Mouse (Mus musculus) urinary bladder, postnatal 10 days (tissue): ENCODE measurements around the gene Depdc7.
A peak's percentile ranks its signal among the peaks of the same experiment; 100 is the strongest.

ENCODE experiments used
- DNase-seq: peaks from one replicate; pipeline ENCODE4 v3.0.0; 2022; ENCODE audit warnings: low spot score

Depdc7 gene

DNA sequence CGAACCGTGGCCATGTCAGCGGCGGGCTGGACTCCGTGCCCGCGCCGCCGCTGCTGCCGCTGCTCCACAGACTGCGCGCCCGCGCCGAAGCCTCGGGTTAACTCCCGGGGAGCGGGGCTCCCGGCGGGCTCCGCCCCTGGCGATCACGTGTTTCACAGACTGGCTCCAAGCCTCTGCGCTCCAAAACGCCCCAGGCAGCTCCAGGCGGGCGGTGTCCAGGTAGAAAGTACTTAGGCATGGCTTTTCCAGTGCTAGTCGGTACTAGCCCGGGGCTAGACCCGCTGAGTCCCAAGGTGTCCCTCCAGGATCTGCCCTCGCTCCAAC lies at the start of gene Depdc7:
Gene Depdc7, minus strand, starts transcription at position 138 of the 324 bp plus-strand sequence.
- peak; percentile 70 for DNase-seq

DNA sequence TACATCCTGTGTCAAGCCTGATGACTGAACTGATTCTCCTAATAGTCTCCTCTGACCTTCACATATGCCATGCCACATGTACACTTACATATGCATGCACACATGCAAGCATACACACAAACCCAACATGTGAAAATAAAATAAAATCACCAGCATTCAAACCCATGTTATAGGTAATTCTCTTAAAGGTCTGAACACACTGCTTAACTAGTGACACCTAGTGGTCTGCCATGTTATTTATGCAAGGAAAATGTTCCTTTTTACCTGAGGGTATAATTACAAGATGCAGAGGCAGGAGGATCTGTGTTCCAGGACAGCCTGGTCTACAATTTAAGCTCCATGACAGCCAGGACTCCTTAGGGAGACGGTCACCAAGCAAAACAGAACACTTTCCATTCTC lies 32.1 kb upstream of the Depdc7 start:
- DNase-seq: no peak

GRCm38 (mm10) chr2:104768697-104769096 lies 26.0 kb upstream of the Depdc7 start:
- no peak for DNase-seq

DNA sequence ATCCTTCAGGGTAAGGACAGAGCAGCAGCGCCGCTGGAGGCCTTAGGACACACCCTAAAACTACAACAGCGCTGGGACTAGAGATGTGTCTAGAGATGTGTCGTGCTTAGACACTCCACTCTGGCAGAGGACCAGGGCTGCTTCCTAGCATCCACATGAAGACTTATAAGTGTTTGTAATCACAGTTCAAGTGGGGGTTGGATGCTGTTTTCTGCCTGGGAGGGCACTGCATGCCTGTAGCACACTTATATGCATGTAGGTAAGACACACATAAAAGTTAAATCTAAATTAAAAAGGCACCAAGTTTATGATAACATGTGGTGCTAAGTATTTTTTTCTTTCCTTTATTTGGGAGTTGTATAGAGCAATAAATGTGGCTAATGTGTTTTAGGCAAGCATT lies 21.3 kb upstream of the Depdc7 start:
- no peak for DNase-seq

- no peak for DNase-seq
These were observed 20.5 kb upstream of the Depdc7 start for GRCm38 (mm10) chr2:104763134-104763703.

DNA sequence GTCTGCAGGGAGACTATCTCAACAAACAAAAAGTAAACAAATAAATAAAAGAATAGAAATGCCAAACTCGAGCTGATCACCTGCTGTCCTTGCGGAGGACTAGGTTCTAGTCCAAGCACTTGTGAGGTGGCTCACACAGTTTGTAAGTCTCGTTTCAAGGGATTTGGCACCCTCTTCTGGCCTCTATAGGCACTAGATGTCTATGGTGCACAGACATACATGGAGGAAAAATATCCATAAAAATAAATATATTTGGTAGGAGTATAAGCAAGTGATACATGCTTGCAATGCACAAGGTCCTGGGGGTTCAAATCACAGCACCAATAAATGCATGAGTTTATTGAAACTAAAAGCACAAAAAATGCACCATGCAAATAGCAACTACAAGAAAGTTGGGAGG lies 7.9 kb upstream of the Depdc7 start:
- DNase-seq: no peak

DNA sequence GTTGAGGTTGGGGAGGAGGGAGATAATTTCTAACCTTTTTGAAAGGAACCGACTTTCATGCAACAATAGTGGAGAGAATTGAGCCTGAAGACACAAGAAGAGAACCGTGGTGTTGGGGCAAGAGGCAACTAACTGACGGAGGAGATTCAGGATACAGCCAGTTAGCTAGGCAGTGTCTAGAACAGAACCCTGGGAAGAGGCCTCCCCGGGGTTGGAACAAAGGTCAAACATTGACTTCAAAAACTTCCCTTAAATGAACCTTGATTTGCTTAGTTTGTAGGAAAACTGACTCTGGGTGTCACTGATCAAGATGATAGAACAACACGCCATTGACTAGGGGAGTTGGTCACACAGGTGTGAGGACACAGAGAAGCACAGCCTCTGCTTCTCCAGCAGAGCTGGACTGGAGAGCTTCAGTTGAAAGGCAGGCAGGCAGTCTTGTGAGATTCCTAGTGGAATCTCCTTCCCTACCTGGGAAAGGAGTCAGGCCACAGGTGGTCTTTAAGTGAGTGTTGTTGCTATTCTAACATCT lies 6.0 kb upstream of the Depdc7 start:
- no peak for DNase-seq

DNA sequence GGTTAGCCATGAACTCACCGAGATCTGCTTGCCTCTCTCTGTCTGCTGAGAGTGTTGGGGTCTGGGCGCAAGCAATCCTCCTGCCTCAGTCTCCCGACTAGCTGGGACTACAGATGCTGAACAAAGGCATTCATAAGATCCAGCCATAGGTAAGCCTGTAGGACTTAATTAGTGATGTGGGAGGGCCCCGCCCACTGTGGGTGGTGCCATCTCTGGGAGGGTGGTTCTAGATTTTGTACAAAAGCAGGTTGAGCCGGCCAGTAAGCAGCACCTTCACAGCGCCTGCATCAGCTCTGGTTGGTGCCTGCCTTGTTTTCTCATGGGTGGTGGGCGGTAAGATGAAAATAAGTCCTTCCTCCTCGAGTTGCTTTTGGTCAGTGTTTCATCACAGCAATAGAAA lies 3.6 kb upstream of the Depdc7 start:
- DNase-seq: no peak

DNA sequence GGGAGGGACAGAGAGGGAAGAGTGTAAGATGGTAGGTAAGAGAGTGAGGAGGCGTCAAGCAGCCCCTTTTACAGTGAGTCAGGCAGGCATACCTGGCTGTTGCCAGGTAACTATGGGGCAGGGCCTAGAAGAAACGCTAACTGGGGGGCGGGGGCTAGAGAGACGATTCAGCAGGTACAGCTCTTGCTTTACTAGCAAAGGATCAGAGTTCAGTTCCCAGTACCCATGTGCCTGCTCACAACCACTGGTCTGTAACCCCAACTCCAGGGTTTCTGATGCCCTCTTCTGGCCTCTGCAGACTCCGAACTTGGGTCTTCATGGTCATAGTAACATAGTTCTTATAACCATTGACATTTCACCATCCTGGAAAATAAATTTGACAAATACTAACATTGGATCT lies 1.3 kb upstream of the Depdc7 start:
- no peak for DNase-seq

DNA sequence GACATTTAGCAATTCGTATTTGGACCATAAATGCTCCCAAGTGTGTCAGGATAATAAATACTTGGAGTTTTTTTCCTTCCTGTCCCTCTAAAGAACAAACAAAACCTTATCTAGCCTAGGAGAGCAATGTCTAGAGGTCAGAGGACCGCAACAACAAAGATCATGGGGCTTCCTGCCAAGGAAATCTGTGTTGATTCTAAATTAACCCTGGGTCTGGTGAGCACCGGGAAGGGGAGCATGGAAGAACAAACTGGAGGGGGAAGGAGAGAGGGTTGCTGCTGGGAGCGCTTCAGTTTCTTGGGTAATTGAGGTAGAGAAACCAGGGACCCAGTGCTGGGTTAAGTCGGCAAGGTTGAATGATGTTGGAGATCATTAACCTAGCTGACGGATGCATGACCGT lies 482 bp upstream of the Depdc7 start:
- no peak for DNase-seq

DNA sequence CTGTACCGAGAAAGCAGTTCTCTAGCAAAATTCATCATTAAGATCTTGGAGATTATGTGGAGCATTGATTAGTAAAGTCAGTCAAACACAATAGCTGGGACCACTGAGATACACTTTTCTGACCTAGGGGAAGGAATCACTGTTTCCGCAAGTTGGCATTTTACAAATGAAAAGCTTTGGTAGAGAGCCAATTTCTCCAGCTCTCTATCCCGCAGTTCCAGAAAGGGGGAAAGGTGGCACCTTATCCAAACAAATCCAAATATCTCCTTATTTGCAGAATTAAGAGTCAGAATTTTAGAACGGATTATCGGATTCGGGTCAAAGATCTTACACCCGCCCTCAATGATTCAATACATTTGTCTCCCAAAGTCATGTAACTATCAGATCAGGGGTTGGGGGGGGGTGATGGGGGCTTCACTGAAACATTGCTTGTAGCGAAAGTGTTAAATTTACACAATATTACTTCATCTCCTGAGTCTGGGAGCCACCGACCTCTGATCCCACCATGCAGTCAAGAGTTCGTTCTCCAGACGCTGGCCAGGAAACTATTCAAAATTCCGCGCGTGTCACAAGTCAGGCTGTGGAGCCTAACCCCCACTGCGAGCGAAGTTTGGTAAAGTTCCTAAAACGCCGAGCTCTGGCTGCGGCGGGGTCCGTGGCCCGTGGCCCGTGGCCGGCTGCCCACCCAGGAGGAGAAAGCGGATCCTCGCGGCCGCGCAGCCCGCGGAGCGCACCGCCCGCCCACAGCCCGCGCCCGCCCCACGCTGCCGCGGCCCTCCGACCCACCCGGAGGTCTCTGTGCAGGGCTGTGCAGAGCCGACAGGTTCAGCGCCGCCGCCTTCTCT lies 560 bp downstream of the Depdc7 start:
- no peak for DNase-seq

DNA sequence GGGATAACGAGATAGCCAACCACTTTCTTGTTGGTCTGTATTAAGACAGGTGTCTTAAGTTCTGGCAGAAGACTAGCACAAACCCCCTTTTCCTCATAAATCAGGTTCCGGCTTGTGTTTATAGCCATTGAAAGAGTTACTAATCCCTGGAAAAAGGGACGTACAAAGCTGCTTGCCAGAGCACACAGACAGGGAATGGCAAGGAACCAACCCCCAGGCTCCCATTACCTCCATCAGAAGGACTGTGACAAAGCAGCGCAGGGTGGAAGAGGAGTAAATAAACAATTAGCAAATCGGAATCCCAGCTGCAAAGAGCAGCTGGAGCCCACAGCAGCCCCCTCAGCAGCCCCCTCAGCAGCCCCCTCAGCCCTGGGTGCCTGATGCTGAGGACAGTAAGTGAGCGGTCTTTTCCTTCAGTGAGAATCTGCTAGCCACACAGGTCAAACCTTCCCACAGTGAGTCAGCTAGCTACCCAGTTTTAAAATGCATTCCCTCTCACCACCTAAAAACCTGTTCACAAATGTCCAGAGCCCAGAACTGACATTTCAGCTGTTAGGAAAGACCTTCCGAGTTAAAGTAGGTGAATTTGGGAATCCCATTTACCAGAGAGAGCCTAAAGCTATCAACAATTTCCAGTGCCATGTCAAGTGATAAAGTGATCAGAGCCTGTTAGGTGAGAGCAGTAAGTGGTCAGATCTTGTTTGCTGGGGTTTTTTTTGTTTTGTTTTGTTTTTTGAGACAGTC lies 1.5 kb downstream of the Depdc7 start:
- no peak for DNase-seq

GRCm38 (mm10) chr2:104740248-104740949 lies 2.3 kb downstream of the Depdc7 start:
- DNase-seq: no peak

GRCm38 (mm10) chr2:104739691-104740090 lies 3.0 kb downstream of the Depdc7 start:
- DNase-seq: no peak

DNA sequence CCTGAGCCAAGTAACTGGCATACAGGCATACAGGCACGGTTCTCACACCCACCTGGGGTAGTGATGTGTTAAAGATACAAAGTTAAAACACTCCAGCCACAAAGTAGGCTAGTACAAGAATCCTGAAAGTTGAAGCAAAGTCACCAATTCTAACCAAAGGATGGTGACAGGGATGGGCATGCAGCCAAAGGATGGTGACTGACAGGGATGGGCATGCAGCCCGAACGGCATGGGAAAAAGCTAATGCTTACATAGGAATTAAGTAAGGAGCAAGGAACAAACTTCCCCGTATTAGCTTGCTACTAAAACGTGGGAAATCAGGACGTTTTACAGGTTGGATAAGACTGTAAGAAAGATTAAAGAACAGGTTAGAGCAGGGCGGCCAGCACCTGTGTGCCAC lies 6.4 kb downstream of the Depdc7 start:
- no peak for DNase-seq

DNA sequence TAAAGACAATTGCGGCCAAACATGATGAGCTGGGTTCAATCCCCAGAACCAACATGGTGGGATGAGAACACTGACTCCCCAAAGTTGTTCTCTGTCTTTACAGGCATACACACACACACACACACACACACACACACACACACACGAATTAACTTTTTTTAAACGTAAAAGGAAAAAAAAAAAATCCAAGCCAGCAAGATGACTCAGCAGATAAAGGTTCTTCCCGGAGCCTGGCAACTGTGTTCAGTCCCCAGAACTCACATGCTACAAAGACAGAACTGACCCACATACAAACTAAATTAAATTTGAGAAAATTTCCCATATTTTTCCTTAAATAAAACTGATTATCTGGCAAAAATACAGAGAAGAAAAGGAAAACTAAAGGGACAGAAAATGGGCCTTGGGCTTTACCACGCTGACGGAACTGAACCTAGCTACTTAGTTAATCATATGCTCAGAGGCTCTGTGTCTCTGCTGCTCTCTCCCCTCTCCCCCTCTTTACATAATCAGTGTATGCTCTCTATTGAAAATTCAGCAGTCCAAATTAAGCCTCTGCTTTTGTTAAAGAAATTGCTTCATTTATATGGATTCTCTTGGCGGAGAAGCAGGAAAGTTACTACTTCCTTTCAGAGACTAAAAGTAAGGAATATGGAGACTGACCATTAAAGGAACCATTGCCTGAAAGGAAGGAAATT lies 10.0 kb downstream of the Depdc7 start:
- DNase-seq: no peak

DNA sequence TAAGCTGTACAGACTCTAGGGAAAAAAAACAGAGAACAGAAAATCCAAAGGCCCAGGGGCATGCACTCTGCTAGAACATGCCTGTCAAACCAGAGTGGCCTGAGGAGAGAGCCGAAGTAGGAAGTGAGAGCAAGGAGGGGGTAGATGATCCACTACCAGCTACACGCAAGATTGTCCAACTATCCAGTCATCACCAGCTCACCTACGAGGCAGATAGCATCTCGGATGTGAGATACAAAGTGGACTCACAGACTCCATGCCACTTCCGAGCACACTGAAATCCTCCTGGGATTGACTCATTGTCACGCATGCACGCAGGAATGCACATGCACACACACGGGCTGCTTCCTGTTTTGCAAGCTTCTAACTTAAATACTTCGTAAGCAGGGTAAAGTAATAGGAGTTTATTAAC lies 10.6 kb downstream of the Depdc7 start:
- DNase-seq: no peak

DNA sequence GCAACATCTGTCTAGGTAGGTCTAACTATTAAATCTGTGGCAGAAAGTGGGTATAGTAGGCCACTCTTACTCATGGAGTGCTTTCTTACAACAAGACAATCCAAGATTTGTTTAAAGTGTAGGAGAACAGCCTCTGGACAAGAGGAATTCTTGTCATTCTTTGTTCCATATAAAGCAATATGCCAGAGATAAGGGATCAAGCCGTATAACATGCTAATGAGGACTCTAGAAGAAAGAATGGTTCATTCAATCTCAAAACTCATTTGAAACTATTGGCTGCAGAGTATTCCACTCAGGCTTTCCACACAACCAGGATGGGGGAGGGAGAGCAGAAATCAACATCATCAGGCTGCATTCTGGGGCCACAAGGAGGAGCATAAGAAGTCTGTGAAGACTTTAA lies 15.3 kb downstream of the Depdc7 start:
- DNase-seq: no peak

- no peak for DNase-seq
These were observed 20.7 kb downstream of the Depdc7 start for GRCm38 (mm10) chr2:104722021-104722420.

DNA sequence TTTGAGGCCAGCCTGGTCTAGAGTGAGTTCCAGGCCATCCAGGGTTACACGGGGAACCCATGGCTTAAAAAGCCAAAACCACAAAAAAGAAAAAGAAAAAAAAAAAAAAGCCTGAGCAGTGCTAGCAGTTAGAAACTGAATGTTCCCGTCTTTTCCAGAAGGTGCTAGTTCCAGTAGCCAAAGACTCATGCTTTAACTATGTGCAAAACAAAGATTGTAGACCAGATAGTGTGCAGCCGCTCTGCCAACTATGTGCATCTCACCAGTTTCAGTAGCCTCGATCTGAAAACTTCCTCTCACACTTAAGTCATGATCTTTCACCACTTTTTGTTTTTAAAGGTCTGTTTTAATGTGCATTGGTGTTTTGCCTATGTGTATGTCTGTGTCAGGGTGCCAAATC lies 24.9 kb downstream of the Depdc7 start:
- DNase-seq: no peak

DNA sequence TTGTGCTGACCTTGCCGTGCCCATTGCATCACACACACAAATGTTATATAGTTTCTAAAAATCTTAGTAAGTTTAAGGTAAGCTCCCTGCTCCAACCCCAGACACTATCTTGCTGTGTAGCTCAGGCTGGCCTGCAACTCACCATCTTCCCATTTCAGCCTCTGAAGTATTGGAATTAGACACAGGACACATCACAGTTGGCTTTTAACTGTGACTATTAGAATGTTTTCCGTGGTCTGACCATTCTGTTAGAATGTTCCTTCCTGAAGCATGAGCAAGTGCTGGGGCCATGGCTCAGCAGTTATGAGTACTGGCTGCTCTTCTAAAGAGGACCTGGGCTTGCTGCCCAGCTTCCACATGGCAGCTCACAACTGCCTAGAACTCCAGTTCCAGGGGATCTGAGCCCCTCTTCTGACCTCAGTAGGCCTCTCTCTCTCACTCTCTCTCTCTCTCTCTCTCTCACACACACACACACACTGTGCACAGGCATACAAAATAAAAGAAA lies 25.4 kb downstream of the Depdc7 start:
- no peak for DNase-seq

DNA sequence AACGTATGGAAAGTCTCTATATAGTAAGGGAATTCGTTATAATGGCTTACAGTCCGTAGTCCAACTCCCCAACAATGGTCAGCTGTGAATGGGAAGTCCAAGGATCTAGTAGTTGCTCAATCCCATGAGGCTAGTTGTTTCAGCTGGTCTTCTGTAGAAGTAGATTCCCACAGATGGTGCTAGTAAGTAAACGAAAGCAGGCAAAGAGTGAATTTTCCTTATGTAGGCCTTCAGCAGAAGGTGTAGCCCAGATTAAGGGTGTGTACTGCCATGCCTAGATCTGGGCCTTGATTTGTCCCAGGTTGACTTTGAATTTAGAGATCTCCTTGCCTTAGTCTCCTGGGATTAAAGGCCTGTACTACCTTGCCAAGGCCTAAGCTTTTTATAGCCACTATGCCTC lies 26.4 kb downstream of the Depdc7 start, which contains the start of gene Pin1rt1:
Gene Pin1rt1, minus strand, starts transcription at position 101 of the 400 bp plus-strand sequence.
- DNase-seq: no peak
